Mouse (Mus musculus) E14TG2a.4 (cell line): ENCODE measurements around the gene E2f2.

Experiments
- CTCF ChIP-seq: conservative IDR thresholded peaks from 2 replicates; pipeline ENCODE4 v1.5.1; 2014; ENCODE audit warnings: low read length
- NANOG ChIP-seq: IDR thresholded peaks from 2 replicates; pipeline ENCODE4 v1.6.1; 2014; ENCODE audit warnings: borderline replicate concordance, low read length, mixed read lengths
- POU5F1 ChIP-seq: IDR thresholded peaks from 2 replicates; pipeline ENCODE4 v1.6.1; 2014; ENCODE audit warnings: low read length, borderline replicate concordance

DNA sequence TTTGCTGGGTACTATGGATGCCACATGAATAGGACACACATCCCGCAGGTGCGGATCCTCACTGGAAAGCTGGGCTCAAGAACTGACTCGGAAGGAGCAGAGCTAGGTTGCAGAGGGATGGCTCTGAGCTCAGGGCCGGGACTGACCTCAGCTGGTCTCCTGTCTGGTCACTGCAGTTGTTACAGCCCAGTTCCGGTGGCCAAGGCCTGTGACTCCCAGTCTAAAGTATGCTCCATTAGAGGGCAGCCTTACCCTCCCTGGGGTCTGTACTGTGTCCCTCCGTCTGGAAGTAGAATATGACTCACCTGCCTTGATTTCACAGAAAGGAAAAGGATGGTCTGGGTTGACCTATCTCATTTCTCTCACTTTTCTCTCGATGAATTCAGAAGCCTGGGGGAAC, 72.0 kb downstream of the E2f2 start:
- TF ChIP-seq CTCF (no peak), NANOG (no peak), POU5F1 (no peak)
